ENCODE assay signal across 25 mouse cellular contexts in the genomic region with DNA sequence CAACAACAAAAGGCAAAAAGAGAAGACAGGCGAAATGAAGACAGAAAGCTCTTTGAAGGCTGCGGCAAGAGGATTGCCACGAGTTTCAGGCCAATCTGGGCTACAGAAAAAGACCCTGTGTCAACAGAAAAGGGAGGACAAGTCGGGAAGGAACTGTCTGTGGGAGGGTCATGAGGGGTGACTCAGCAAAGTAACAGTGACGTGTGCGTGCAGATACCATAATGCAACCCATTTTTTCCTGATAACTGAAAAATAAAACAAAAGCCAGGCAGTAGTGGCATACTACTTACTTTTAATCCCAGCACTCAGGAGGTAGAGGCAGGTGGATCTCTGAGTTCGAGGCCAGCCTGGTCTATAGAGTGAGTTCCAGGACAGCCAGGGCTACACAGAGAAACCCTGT. TPM values are rescaled to one million over a fixed set of nuclear protein-coding genes. Genes with fewer than 3 reads are reported as not detected.
DNase-seq lines count a peak whose midpoint lies in the region; ATAC-seq and TF ChIP-seq lines count a peak whose summit lies in the region.
"Had no signal": no experiment of that assay in that cellular context is flagged by ENCODE, and none has a peak within 500 bp of the region (broad histone marks: within the 10 kb centered on the region; RNA-seq: fewer than 3 reads in every experiment).

No protein-coding gene starts in this region.

- H3K27ac ChIP-seq in liver, embryonic 12.5 days = no peak overlapping the region
- H3K27ac ChIP-seq in liver, postnatal 0 days (ENCODE audit: low read depth) = no peak overlapping the region
- peak overlapping the region; percentile 28; the same call in 1 of the 2 replicates for H3K27ac ChIP-seq in ES-Bruce4 (ENCODE audit: insufficient read depth, low read length)
- no peak overlapping the region for H3K27ac ChIP-seq in hindbrain, postnatal 0 days
- H3K27ac ChIP-seq: forebrain, embryonic 12.5 days; limb, embryonic 13.5 days had no signal

- DNase-seq in liver, postnatal 0 days = no peak
- DNase-seq in MN1 (ENCODE audit: low spot score) = peak; percentile 7
- no peak for DNase-seq in urinary bladder, postnatal 14 days (ENCODE audit: low spot score)
- DNase-seq in hindbrain, postnatal 0 days (ENCODE audit: low spot score) = no peak
- DNase-seq: layer of hippocampus, postnatal 36 days; right cerebral cortex, postnatal 14 days; spleen, adult 18-20 months; thymus, postnatal 25 days had no signal

- WGBS in liver, embryonic 12.5 days (ENCODE audit: insufficient replicate concordance) = 28% methylated on average over 7 of the region's 7 CpGs
- 34% methylated on average over 7 of the region's 7 CpGs for WGBS in liver, postnatal 0 days (ENCODE audit: insufficient replicate concordance)
- WGBS in hindbrain, postnatal 0 days = 62% methylated on average over 7 of the region's 7 CpGs

- no peak for TF ChIP-seq POLR2A in ES-Bruce4 (IDR thresholded peaks at IDR 0.05; ENCODE audit: insufficient read depth, low read length)

- no peaks in the 10 kb centered on the region for H3K36me3 ChIP-seq in liver, embryonic 12.5 days
- no peaks in the 10 kb centered on the region for H3K36me3 ChIP-seq in liver, postnatal 0 days (replicated peaks; ENCODE audit: insufficient read depth, low read length)
- no peaks in the 10 kb centered on the region for H3K36me3 ChIP-seq in ES-Bruce4 (ENCODE audit: control insufficient read depth, insufficient read depth, low read length, poor library complexity, severe bottlenecking)
- no peaks in the 10 kb centered on the region for H3K36me3 ChIP-seq in hindbrain, postnatal 0 days (ENCODE audit: insufficient read depth, low read length)
- H3K36me3 ChIP-seq: forebrain, embryonic 12.5 days; hindbrain, embryonic 10.5 days; limb, embryonic 13.5 days had no signal

- peaks cover 39% of the 10 kb centered on the region; the same call in 1 of the 2 replicates for H3K27me3 ChIP-seq in liver, embryonic 12.5 days (replicated peaks)
- no peaks in the 10 kb centered on the region; the same call in 1 of the 2 replicates for H3K27me3 ChIP-seq in liver, postnatal 0 days (ENCODE audit: insufficient read depth, low read length)
- no peaks in the 10 kb centered on the region for H3K27me3 ChIP-seq in ES-Bruce4 (ENCODE audit: control insufficient read depth, insufficient read depth, low read length, poor library complexity, severe bottlenecking)
- H3K27me3 ChIP-seq in hindbrain, postnatal 0 days (ENCODE audit: insufficient read depth, low read length) = no peaks in the 10 kb centered on the region

- H3K4me3 ChIP-seq in liver, embryonic 12.5 days = no peak overlapping the region
- H3K4me3 ChIP-seq in liver, postnatal 0 days (ENCODE audit: low read depth, low read length) = no peak overlapping the region
- H3K4me3 ChIP-seq in ES-Bruce4 (ENCODE audit: low read depth, low read length) = no peak overlapping the region
- no peak overlapping the region for H3K4me3 ChIP-seq in hindbrain, postnatal 0 days (ENCODE audit: low read length)
- H3K4me3 ChIP-seq: forebrain, embryonic 12.5 days; hindbrain, embryonic 10.5 days; limb, embryonic 13.5 days had no signal

- H3K9me3 ChIP-seq in liver, embryonic 12.5 days (replicated peaks) = no peaks in the 10 kb centered on the region
- H3K9me3 ChIP-seq in liver, postnatal 0 days (ENCODE audit: low read length) = no peaks in the 10 kb centered on the region
- no peaks in the 10 kb centered on the region for H3K9me3 ChIP-seq in ES-Bruce4 (replicated peaks; ENCODE audit: control insufficient read depth, insufficient read depth, low read length, poor library complexity, severe bottlenecking)
- no peaks in the 10 kb centered on the region for H3K9me3 ChIP-seq in hindbrain, postnatal 0 days (ENCODE audit: low read length)
- H3K9me3 ChIP-seq: forebrain, embryonic 12.5 days; hindbrain, embryonic 10.5 days; limb, embryonic 13.5 days had no signal

- H3K9ac ChIP-seq in liver, embryonic 12.5 days = no peak overlapping the region
- H3K9ac ChIP-seq in liver, postnatal 0 days (replicated peaks) = no peak overlapping the region
- no peak overlapping the region for H3K9ac ChIP-seq in ES-Bruce4 (ENCODE audit: low read depth, poor library complexity, severe bottlenecking)
- no peak overlapping the region for H3K9ac ChIP-seq in hindbrain, postnatal 0 days (replicated peaks; ENCODE audit: low read length)
- H3K9ac ChIP-seq: forebrain, embryonic 12.5 days; limb, embryonic 13.5 days had no signal

- H3K4me1 ChIP-seq in liver, embryonic 12.5 days = peaks cover 13% of the 10 kb centered on the region
- 0 out of 2 replicates have a peak, but pooled peaks cover 3% of the 10 kb centered on the region for H3K4me1 ChIP-seq in liver, postnatal 0 days (ENCODE audit: insufficient read depth)
- H3K4me1 ChIP-seq in ES-Bruce4 (ENCODE audit: control insufficient read depth, insufficient read depth, low read length) = peaks cover 13% of the 10 kb centered on the region
- H3K4me1 ChIP-seq in hindbrain, postnatal 0 days (ENCODE audit: insufficient read depth, low read length) = no peaks in the 10 kb centered on the region

- no peak for ATAC-seq in liver, embryonic 12.5 days
- ATAC-seq in liver, postnatal 0 days = no peak
- ATAC-seq in megakaryocyte progenitor cell, adult 5-6 weeks (replicated peaks; ENCODE audit: poor library complexity) = peak; percentile 66
- no peak for ATAC-seq in hindbrain, postnatal 0 days

- TF ChIP-seq CTCF in liver, postnatal 0 days (IDR thresholded peaks at IDR 0.05; ENCODE audit: low read depth) = no peak
- no peak for TF ChIP-seq CTCF in ES-Bruce4 (IDR thresholded peaks at IDR 0.05; ENCODE audit: low read depth, low read length)
- no peak for TF ChIP-seq CTCF in hindbrain, postnatal 0 days (IDR thresholded peaks at IDR 0.05; ENCODE audit: low read depth)

- peak overlapping the region; percentile 34 for H3K4me2 ChIP-seq in liver, embryonic 12.5 days
- no peak overlapping the region for H3K4me2 ChIP-seq in liver, postnatal 0 days (ENCODE audit: low read depth, low read length)
- H3K4me2 ChIP-seq in hindbrain, postnatal 0 days (ENCODE audit: low read depth, low read length) = no peak overlapping the region
- H3K4me2 ChIP-seq: forebrain, embryonic 12.5 days; midbrain, embryonic 11.5 days had no signal

- TF ChIP-seq EP300 in liver, postnatal 0 days (IDR thresholded peaks at IDR 0.05; ENCODE audit: low read depth) = no peak
- no peak for TF ChIP-seq EP300 in ES-Bruce4 (IDR thresholded peaks at IDR 0.05; ENCODE audit: insufficient read depth, low read depth, low read length)

RNA-seq across cellular contexts. Expression of a gene that starts 10.6 kb away (rescaled TPM):
- not detected in 2 replicates for polyA plus RNA-seq in liver, embryonic 12.5 days (2016; fragmentation: Nextera tagmentation; extraction: Ambion mirVana)
- polyA plus RNA-seq in liver, postnatal 0 days (2015; fragmentation: Nextera tagmentation; extraction: Ambion mirVana) = not detected in 2 replicates
- polyA plus RNA-seq in ES-Bruce4 (2011; ENCODE audit: insufficient read depth, insufficient read length, low read depth, missing spikeins) = 1.8 and 2.2 TPM in 2 replicates
- not detected in 2 replicates for total RNA-seq in megakaryocyte progenitor cell, adult 5-6 weeks (2015)
- total RNA-seq in megakaryocyte progenitor cell, adult 5-6 weeks (2017) = not detected in 2 replicates
- not detected in 2 replicates for total RNA-seq in hindbrain, postnatal 0 days (2014; rRNA removed)
- polyA plus RNA-seq in hindbrain, postnatal 0 days (2015; fragmentation: Nextera tagmentation; extraction: Ambion mirVana) = not detected in 2 replicates
- total RNA-seq: adrenal gland, postnatal 36 days; gastrocnemius, postnatal 10 days; heart, adult 18-20 months; layer of hippocampus, adult 18-20 months; layer of hippocampus, postnatal 36 days; left cerebral cortex, postnatal 14 days had no signal
- polyA plus RNA-seq: C2C12; cerebellum, adult 2 months; embryonic facial prominence, embryonic 11.5 days; forebrain, embryonic 12.5 days; heart, embryonic 16.5 days; hindbrain, embryonic 10.5 days; limb, embryonic 13.5 days; midbrain, embryonic 11.5 days; neural tube, embryonic 14.5 days had no signal

RNA-seq across cellular contexts. Expression of a gene that starts 27.3 kb away (rescaled TPM):
- 0.13 and 0.35 TPM in 2 replicates for polyA plus RNA-seq in liver, embryonic 12.5 days (2016; fragmentation: Nextera tagmentation; extraction: Ambion mirVana)
- 1.5 and 2.1 TPM in 2 replicates for polyA plus RNA-seq in liver, postnatal 0 days (2015; fragmentation: Nextera tagmentation; extraction: Ambion mirVana)
- polyA plus RNA-seq in ES-Bruce4 (2011; ENCODE audit: insufficient read depth, insufficient read length, low read depth, missing spikeins) = 14.7 and 16.5 TPM in 2 replicates
- total RNA-seq in megakaryocyte progenitor cell, adult 5-6 weeks (2015) = not detected in 2 replicates
- total RNA-seq in megakaryocyte progenitor cell, adult 5-6 weeks (2017) = not detected in 2 replicates
- 9.7 and 10.9 TPM in 2 replicates for total RNA-seq in hindbrain, postnatal 0 days (2014; rRNA removed)
- polyA plus RNA-seq in hindbrain, postnatal 0 days (2015; fragmentation: Nextera tagmentation; extraction: Ambion mirVana) = 9.3 and 10.6 TPM in 2 replicates

RNA-seq across cellular contexts. Expression of a gene that starts 50.2 kb away (rescaled TPM):
- polyA plus RNA-seq in liver, embryonic 12.5 days (2016; fragmentation: Nextera tagmentation; extraction: Ambion mirVana) = 31.0 and 31.7 TPM in 2 replicates
- 19.1 and 19.3 TPM in 2 replicates for polyA plus RNA-seq in liver, postnatal 0 days (2015; fragmentation: Nextera tagmentation; extraction: Ambion mirVana)
- polyA plus RNA-seq in ES-Bruce4 (2011; ENCODE audit: insufficient read depth, insufficient read length, low read depth, missing spikeins) = 52.2 and 62.7 TPM in 2 replicates
- total RNA-seq in megakaryocyte progenitor cell, adult 5-6 weeks (2015) = 37.1 and 37.4 TPM in 2 replicates
- 36.0 and 51.4 TPM in 2 replicates for total RNA-seq in megakaryocyte progenitor cell, adult 5-6 weeks (2017)
- total RNA-seq in hindbrain, postnatal 0 days (2014; rRNA removed) = 22.3 and 25.3 TPM in 2 replicates
- 28.2 and 33.0 TPM in 2 replicates for polyA plus RNA-seq in hindbrain, postnatal 0 days (2015; fragmentation: Nextera tagmentation; extraction: Ambion mirVana)

RNA-seq across cellular contexts. Expression of a gene that starts 52.9 kb away (rescaled TPM):
- 1.7 and 1.9 TPM in 2 replicates for polyA plus RNA-seq in liver, embryonic 12.5 days (2016; fragmentation: Nextera tagmentation; extraction: Ambion mirVana)
- 0.14 and 0.24 TPM in 2 replicates for polyA plus RNA-seq in liver, postnatal 0 days (2015; fragmentation: Nextera tagmentation; extraction: Ambion mirVana)
- polyA plus RNA-seq in ES-Bruce4 (2011; ENCODE audit: insufficient read depth, insufficient read length, low read depth, missing spikeins) = 24.4 and 28.4 TPM in 2 replicates
- 1.2 and 1.5 TPM in 2 replicates for total RNA-seq in megakaryocyte progenitor cell, adult 5-6 weeks (2015)
- total RNA-seq in megakaryocyte progenitor cell, adult 5-6 weeks (2017) = 1.0 and 2.6 TPM in 2 replicates
- 0.84 and 1.8 TPM in 2 replicates for total RNA-seq in hindbrain, postnatal 0 days (2014; rRNA removed)
- polyA plus RNA-seq in hindbrain, postnatal 0 days (2015; fragmentation: Nextera tagmentation; extraction: Ambion mirVana) = 0.68 and 0.73 TPM in 2 replicates
- total RNA-seq: heart, adult 18-20 months had no signal
